Mouse (Mus musculus) lung, postnatal 4 days (tissue): ENCODE measurements at regions not wholly inside any gene's neighbourhood (a gene's known extent, or its start where the extent isn't known, plus 50 kb on each side); places are given as distances from the start of the nearest gene placed in this dataset.
A peak's percentile ranks its signal among the peaks of the same experiment; 100 is the strongest.

ENCODE experiments used
- DNase-seq, 2 experiments: peaks; one replicate each; pipeline ENCODE4 v3.0.0; 2021

GRCm38 (mm10) chr17:48792954-48793353 is 139.2 kb upstream of the Lrfn2 start:
- no peak for DNase-seq

DNA sequence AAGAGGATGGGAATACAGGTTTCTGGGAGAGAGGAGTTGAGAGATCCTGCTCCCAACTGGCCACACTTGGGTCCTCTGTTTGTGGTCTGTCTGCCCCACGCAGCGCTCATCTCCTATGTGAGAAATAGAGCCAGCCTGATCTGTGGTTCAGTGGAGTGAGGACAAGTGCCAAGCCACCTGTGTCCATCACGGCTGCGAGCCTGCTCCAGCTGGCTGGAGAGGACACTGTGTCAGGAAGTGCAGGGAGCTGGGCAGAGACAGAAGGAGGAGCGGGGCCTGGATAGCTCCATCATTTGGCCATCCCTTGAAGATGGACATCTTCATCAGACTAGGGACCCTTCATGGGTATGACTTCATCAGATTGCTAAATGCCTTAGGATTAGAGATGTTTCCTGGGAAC is 136.4 kb upstream of the Lrfn2 start:
- peak in 1 of 2 experiments; percentile 6 for DNase-seq

DNA sequence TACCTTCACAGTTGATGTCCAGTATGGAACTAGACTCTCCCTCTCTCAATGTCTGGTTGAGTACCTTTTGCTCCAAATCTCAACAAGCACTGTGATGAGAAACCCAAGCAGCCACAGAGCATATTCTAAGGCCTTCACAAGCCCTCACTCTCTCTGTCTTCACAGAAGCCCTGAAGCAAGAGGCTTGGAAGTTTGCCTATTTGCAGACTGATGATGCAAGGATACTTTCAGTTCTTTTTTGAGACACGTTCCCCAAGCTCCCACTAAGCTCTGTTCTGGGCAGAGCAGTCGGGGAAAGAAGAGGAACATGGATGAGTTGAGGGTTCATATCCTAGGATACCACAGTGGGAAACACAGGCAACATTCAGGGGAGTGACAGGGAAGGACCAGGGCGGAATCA is 134.0 kb upstream of the Lrfn2 start:
- peak in 1 of 2 experiments; percentile 14 for DNase-seq

DNA sequence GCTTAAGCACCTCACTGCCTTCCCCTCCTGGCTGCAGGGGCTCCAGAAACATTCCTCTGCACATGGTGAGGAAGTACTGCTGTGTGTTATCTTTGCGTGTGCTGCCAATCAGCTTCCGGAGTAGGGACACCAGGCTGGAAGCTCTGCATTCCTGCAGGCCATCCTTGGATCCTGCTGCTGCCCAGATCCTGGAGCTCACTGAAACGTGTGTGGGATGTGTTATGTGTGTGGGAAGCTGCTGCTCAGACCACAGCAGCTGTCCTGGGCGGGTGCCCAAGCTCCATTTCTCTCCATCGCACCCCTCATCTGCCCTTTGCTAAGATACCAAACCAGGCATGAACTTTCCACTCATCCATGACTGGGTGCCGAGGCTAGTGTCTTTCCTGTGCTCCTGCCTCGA is 129.5 kb upstream of the Lrfn2 start:
- peak in 1 of 2 experiments; percentile 16 for DNase-seq

DNA sequence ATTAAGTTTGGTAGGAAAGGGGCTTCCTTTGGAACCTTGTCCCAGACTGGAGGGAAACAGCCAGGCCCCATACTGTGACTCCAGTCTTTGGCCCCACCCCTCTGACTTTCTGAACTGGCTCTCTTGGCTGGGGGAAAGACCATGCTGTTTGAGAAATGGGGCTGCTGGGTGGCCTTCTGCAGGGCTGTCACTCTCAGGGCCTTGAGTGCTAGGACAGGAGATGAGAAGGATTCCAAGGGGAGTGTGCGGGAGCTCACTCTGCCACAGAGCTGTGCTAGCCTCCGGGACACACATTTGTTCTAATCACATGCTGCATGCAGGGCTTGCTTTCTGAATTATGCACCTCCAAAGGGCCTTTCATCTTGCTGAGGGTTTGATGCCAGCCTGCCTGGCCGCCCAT is 124.3 kb upstream of the Lrfn2 start:
- no peak for DNase-seq

- no peak for DNase-seq
Measured at GRCm38 (mm10) chr17:48814753-48815504, 117.2 kb upstream of the Lrfn2 start.

GRCm38 (mm10) chr17:48816588-48817324 is 115.4 kb upstream of the Lrfn2 start:
- no peak for DNase-seq

DNA sequence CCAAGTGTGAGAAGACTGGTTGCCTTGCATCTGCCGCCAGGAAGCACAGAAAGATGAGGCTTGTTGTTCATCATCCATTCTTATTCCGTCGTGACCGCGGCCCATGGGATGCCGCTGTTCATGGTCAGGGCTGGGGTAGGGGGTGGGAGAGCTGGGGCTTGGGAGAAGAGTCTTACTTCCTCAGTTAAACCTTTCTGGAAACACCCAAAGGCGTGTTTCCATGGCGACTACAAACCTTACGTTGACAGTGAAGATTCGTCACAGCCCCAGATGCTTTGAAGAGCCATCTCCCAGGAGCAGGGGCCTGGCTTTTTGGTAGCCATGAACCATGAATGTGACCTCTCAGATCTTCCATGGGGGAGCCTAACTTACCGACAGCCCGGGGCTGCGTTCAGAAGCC is 114.6 kb upstream of the Lrfn2 start:
- no peak for DNase-seq

DNA sequence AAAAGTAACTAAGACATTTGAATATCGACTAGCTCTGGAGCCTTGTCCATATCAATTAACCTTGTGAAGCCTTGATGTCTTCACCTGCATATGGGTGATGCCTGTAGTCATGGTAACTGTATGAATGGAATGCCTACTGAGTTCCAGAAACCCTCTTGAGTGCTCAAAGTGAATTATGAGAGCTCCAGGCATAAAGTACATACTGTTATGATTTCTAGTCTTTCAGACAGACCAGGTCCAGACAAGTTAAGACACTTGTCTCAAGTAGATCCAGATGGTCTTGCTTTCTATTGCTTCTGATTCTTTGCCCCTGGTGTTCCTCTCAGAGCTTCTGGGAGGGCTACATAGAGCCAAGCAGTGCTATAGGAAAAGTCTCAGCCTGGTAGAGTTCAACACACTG is 112.5 kb upstream of the Lrfn2 start:
- DNase-seq, result no peak

- DNase-seq, result peak in 1 of 2 experiments; percentile 14
Measured at GRCm38 (mm10) chr17:48822101-48822876, 109.9 kb upstream of the Lrfn2 start.

- peak in 1 of 2 experiments; percentile 7 for DNase-seq
Measured at GRCm38 (mm10) chr17:48823921-48824320, 108.3 kb upstream of the Lrfn2 start.

DNA sequence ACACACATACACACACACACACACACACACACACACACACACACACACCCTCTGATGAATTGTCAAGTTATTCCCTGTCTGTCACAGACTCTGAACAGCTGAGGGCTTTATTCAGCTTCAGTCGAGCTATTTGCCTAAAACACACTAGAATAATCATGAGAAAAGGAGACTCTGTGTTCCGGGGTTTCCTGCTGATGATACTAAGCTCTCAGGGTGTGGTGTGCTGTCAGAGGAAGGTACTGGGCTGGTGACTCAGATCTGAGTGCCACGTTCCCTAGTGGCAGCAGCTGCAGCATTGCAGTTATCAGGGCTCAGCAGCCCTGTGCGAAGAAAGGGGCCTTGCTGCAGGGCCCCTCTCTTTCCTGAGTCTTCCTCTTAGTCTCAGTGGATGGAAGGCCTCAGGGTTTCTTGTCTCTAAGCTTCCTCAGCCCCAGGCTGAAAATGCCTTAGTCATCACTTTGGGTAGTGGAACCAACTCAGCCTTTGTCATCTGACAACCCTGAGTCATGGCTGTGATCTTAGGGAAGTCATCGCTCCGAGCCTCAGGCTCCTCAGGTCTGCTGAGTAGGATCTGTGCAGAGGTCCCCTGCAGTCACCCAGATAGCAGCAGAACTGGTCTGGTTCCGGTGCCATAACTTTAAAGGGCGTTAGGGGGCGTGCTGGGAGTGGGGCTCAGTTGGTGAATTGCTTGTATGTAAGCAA is 106.8 kb upstream of the Lrfn2 start:
- DNase-seq, result no peak

DNA sequence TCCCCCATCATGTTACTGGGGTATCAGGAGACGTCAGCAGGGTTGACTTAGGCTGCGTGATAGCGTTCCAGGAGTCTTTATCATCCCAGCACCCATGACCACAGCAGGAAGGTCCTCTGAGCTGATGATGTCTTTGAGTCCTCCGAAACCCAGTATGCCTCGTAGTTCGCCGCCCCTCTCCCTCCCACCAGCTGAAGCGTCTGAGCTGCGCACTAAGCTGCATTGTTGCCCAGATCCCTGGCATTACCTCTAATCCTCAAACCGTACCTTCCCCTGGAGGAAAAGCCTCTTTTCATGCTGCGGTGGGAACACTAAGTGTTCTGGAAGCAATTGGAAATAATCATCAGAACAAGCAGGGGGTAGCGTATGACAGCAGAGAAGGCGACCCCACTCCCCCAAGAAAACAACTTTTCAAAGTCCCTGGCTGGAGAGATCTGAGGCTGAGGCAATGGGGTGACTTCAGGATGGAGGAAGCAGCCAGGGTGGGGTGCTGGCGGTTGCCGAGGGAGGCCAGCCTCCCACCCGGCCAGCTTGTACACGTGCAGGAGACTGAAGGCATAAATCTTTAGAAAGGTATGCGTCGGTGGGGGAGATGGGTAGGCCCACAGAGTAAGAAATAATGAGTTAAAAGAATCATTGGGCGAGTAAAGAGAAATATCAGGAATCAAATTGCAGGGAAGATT is 93.7 kb upstream of the Lrfn2 start:
- DNase-seq, result no peak

GRCm38 (mm10) chr17:48847890-48848289 is 84.3 kb upstream of the Lrfn2 start:
- DNase-seq, result no peak

GRCm38 (mm10) chr17:48850910-48851309 is 81.3 kb upstream of the Lrfn2 start:
- DNase-seq, result no peak

DNA sequence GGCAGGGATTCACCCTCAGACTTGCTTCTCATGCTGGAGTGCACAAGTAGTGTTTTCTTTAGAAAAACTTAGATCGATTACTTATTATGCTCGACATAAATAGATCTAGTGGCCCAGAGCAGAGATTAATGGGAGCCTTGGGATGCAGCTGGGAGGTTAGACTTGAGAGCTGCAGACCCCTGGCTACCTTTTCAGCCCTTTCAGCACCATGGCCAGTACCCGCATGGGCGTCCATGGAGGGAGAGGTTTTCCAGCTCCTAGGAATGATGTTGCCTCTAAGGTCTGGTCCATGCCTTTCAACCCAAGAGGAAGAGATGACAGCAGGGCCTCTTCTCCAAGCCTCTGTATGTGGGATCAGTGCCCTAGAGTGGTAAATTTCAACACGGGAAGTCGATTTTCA is 73.3 kb upstream of the Lrfn2 start:
- no peak for DNase-seq

GRCm38 (mm10) chr17:48870443-48870842 is 61.7 kb upstream of the Lrfn2 start:
- DNase-seq, result no peak

- no peak for DNase-seq
Measured at GRCm38 (mm10) chr17:48877505-48877904, 54.7 kb upstream of the Lrfn2 start.

- no peak for DNase-seq
Measured at GRCm38 (mm10) chr17:48880590-48880989, 51.6 kb upstream of the Lrfn2 start.

DNA sequence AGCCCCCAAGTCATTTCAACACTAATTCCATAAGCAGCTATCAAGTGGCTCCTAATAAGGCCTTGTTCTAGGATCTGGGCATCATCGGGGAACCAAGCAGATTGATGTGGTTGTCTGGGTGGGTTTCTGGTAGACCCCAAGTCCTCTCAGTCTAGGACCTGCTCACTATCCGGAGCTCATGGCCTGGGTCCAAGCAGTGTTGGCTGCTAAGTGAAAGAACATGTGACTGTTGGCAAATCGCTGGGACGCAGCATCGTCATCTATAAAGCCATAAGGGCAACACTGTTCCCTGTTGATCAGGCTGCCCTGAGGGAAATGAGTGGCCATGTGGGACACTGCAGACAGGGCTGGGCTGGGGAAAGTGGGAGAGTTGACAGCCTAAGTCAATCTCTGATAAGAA is 50.2 kb upstream of the Lrfn2 start:
- DNase-seq, result no peak
